Mouse (Mus musculus) liver, postnatal 0 days (tissue): Measurements from ENCODE around the gene Ndufa6.

Source experiments
- CTCF ChIP-seq: sonication (generic); IDR thresholded peaks from 2 replicates; pipeline ENCODE4 v1.5.1; 2016; ENCODE audit warnings: antibody characterized with exemption, low read depth
- EP300 ChIP-seq: IDR thresholded peaks from 2 replicates; pipeline ENCODE4 v1.6.1; 2016; ENCODE audit warnings: antibody characterized with exemption, low read depth, mild to moderate bottlenecking

GRCm38 (mm10) chr15:82401516-82401915 is 47.4 kb upstream of the Ndufa6 start:
- TF ChIP-seq CTCF (no peak), EP300 (no peak)
